Mouse (Mus musculus): Measurements from ENCODE around the gene Csrnp2. TPM values are rescaled to one million over a fixed set of nuclear protein-coding genes. Genes with fewer than 3 reads are reported as not detected.

Csrnp2 gene
- polyA plus RNA-seq, 1 experiment: 0.96 TPM

- Histone ChIP-seq H3K27me3 (ENCODE audit: control insufficient read depth, insufficient read depth, low read length) (no peaks in the 10 kb centered on the region), H3K36me3 (ENCODE audit: control insufficient read depth, insufficient read depth, low read length) (no peaks in the 10 kb centered on the region), H3K4me1 (ENCODE audit: control insufficient read depth, insufficient read depth, insufficient read length, low read length) (peaks cover 4% of the 10 kb centered on the region), H3K27ac (ENCODE audit: insufficient read depth, low read depth, low read length) (no peak overlapping the region), H3K4me3 (ENCODE audit: low read depth, low read length) (no peak overlapping the region)
- TF ChIP-seq POLR2A (IDR thresholded peaks at IDR 0.05; ENCODE audit: low read depth, low read length): no peak
- no peak for TF ChIP-seq CTCF (IDR thresholded peaks at IDR 0.05; ENCODE audit: extremely low read depth, insufficient read length, insufficient replicate concordance, low read depth, low read length)
- WGBS: 55% methylated on average over 4 of the region's 4 CpGs
Observed at GRCm38 (mm10) chr15:100436112-100436511, 59.2 kb downstream of the Csrnp2 start.

- no peaks in the 10 kb centered on the region for H3K27me3 ChIP-seq (ENCODE audit: control insufficient read depth, insufficient read depth, low read length)
- H3K27ac ChIP-seq (ENCODE audit: insufficient read depth, low read depth, low read length): no peak overlapping the region
- no peak for TF ChIP-seq CTCF (IDR thresholded peaks at IDR 0.05; ENCODE audit: extremely low read depth, insufficient read length, insufficient replicate concordance, low read depth, low read length)
- no peak for TF ChIP-seq POLR2A (IDR thresholded peaks at IDR 0.05; ENCODE audit: low read depth, low read length)
- WGBS: 68% methylated on average over 4 of the region's 4 CpGs
- no peaks in the 10 kb centered on the region for H3K36me3 ChIP-seq (ENCODE audit: control insufficient read depth, insufficient read depth, low read length)
- peaks cover 9% of the 10 kb centered on the region for H3K4me1 ChIP-seq (ENCODE audit: control insufficient read depth, insufficient read depth, insufficient read length, low read length)
- no peak overlapping the region for H3K4me3 ChIP-seq (ENCODE audit: low read depth, low read length)
Observed at GRCm38 (mm10) chr15:100433234-100433633, 62.1 kb downstream of the Csrnp2 start.

- WGBS: 68% methylated on average over 11 of the region's 11 CpGs
- Histone ChIP-seq H3K27ac (ENCODE audit: insufficient read depth, low read depth, low read length) (no peak overlapping the region), H3K4me1 (ENCODE audit: control insufficient read depth, insufficient read depth, insufficient read length, low read length) (peaks cover 5% of the 10 kb centered on the region), H3K27me3 (ENCODE audit: control insufficient read depth, insufficient read depth, low read length) (no peaks in the 10 kb centered on the region), H3K4me3 (ENCODE audit: low read depth, low read length) (no peak overlapping the region), H3K36me3 (ENCODE audit: control insufficient read depth, insufficient read depth, low read length) (no peaks in the 10 kb centered on the region)
- TF ChIP-seq POLR2A (IDR thresholded peaks at IDR 0.05; ENCODE audit: low read depth, low read length) (no peak), CTCF (IDR thresholded peaks at IDR 0.05; ENCODE audit: extremely low read depth, insufficient read length, insufficient replicate concordance, low read depth, low read length) (no peak)
Observed at GRCm38 (mm10) chr15:100429959-100430565, 65.2 kb downstream of the Csrnp2 start.

Other genes with a start within 250 kb of the Csrnp2 start
- not detected in 2 replicates for gene Tmprss12, start 214.7 kb downstream of the Csrnp2 start, polyA plus RNA-seq (2012; rRNA removed)
- 12.7 and 16.4 TPM in 2 replicates for gene Mettl7a1, start 191.3 kb downstream of the Csrnp2 start, polyA plus RNA-seq (2012; rRNA removed)
- gene Mettl7a3, start 160.6 kb downstream of the Csrnp2 start, polyA plus RNA-seq (2012; rRNA removed): not detected in 2 replicates
- not detected in 2 replicates for gene Methig1, start 142.3 kb downstream of the Csrnp2 start, polyA plus RNA-seq (2012; rRNA removed)
- not detected in 2 replicates for gene Mettl7a2, start 142.3 kb downstream of the Csrnp2 start, polyA plus RNA-seq (2012; rRNA removed)
- gene Higd1c, start 130.9 kb downstream of the Csrnp2 start, polyA plus RNA-seq (2012; rRNA removed): not detected in 2 replicates
- 0.13 and 0.20 TPM in 2 replicates for gene Gm5475, start 73.3 kb downstream of the Csrnp2 start, polyA plus RNA-seq (2012; rRNA removed)
- 39.4 and 138 TPM in 2 replicates for gene Slc11a2, start 70.4 kb downstream of the Csrnp2 start, polyA plus RNA-seq (2012; rRNA removed)
- 16.3 and 26.1 TPM in 2 replicates for gene Letmd1, start 26.5 kb downstream of the Csrnp2 start, polyA plus RNA-seq (2012; rRNA removed)
- gene Tfcp2, start 56.5 kb upstream of the Csrnp2 start, polyA plus RNA-seq (2012; rRNA removed): 1.7 and 2.1 TPM in 2 replicates
- 7.2 and 12.0 TPM in 2 replicates for gene Pou6f1, start 104.5 kb upstream of the Csrnp2 start, polyA plus RNA-seq (2012; rRNA removed)
- gene Dazap2, start 119.9 kb upstream of the Csrnp2 start, polyA plus RNA-seq (2012; rRNA removed): 597 and 1,087 TPM in 2 replicates
- gene Smagp, start 141.5 kb upstream of the Csrnp2 start, polyA plus RNA-seq (2012; rRNA removed): 154 and 384 TPM in 2 replicates
- 6.6 and 13.0 TPM in 2 replicates for gene Bin2, start 174.1 kb upstream of the Csrnp2 start, polyA plus RNA-seq (2012; rRNA removed)
- gene Cela1, start 192.4 kb upstream of the Csrnp2 start, polyA plus RNA-seq (2012; rRNA removed): 55.9 and 26,246 TPM in 2 replicates
- 35.2 and 73.0 TPM in 2 replicates for gene Galnt6, start 233.9 kb upstream of the Csrnp2 start, polyA plus RNA-seq (2012; rRNA removed)

Data from small intestine, adult 2 months (tissue).